Mouse (Mus musculus) testis, adult 2 months (tissue): ENCODE data around the gene Gja5. TPM values are rescaled to one million over a fixed set of nuclear protein-coding genes. Genes with fewer than 3 reads are reported as not detected.
A peak's percentile ranks its signal among the peaks of the same experiment; 100 is the strongest.

Source experiments
- H3K27ac ChIP-seq: fragments of 200-500 bp; 2 replicates; pipeline ENCODE4 v1.5.1; 2012; ENCODE audit warnings: low read depth, low read length; ENCODE audit not compliant: control insufficient read depth, insufficient read depth
- H3K27me3 ChIP-seq: fragments of 200-500 bp; 2 replicates; pipeline ENCODE4 v1.6.1; 2012; ENCODE audit warnings: mild to moderate bottlenecking, low read length, moderate library complexity; ENCODE audit not compliant: control insufficient read depth, insufficient read depth
- H3K36me3 ChIP-seq: fragments of 200-500 bp; 2 replicates; pipeline ENCODE4 v1.6.1; 2012; ENCODE audit warnings: mild to moderate bottlenecking, low read length; ENCODE audit not compliant: control insufficient read depth, insufficient read depth
- H3K4me1 ChIP-seq: fragments of 200-500 bp; 2 replicates; pipeline ENCODE4 v1.6.1; 2012; ENCODE audit warnings: low read length; ENCODE audit not compliant: control insufficient read depth, insufficient read depth
- H3K4me3 ChIP-seq: fragments of 200-500 bp; 2 replicates; pipeline ENCODE4 v1.5.1; 2012; ENCODE audit warnings: low read depth, mild to moderate bottlenecking, low read length, moderate library complexity, mixed read lengths; ENCODE audit not compliant: control insufficient read depth
- CTCF ChIP-seq: fragments of 200-500 bp; IDR thresholded peaks from 2 replicates; pipeline ENCODE4 v1.5.1; 2012; ENCODE audit warnings: low read depth, mild to moderate bottlenecking, inconsistent platforms, low read length, moderate library complexity; ENCODE audit not compliant: control insufficient read depth, insufficient read depth, insufficient replicate concordance
- POLR2A ChIP-seq: fragments of 200-500 bp; IDR thresholded peaks from 2 replicates; pipeline ENCODE4 v1.6.1; 2012; ENCODE audit warnings: low read depth, mild to moderate bottlenecking, inconsistent platforms, low read length, moderate library complexity; ENCODE audit not compliant: control insufficient read depth
- polyA plus RNA-seq: library from polyadenylated mRNA; depleted of rRNA; stranded (reverse); fragments of >200 nt; gene quantifications from 2 replicates; pipeline ENCODE4 v1.2.3, GENCODE M21; 2012

Gene Gja5
- polyA plus RNA-seq, 1 experiment = 0.26 TPM

DNA sequence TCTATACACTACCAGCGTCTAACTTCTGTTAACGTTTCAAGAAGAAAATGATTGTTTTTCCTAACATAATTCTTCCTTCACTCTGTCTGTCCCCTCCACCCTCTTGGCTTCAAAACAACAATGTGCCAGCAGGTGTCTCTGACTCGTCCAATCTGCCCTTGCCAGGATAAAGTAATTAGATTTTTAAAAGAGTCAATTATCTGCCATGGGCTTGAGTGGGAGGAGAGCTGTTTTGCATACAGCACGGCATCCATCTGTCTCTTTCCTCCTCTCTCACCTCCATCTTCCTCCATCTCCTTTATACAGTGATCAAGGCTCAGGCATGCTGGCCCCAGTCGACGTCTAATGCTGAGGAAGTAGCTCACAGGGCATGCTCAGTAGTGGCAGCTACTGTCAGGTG is 132.6 kb downstream of the Gja5 start:
- Histone ChIP-seq H3K4me1 (no peaks in the 10 kb centered on the region), H3K36me3 (no peaks in the 10 kb centered on the region), H3K27me3 (no peaks in the 10 kb centered on the region)

DNA sequence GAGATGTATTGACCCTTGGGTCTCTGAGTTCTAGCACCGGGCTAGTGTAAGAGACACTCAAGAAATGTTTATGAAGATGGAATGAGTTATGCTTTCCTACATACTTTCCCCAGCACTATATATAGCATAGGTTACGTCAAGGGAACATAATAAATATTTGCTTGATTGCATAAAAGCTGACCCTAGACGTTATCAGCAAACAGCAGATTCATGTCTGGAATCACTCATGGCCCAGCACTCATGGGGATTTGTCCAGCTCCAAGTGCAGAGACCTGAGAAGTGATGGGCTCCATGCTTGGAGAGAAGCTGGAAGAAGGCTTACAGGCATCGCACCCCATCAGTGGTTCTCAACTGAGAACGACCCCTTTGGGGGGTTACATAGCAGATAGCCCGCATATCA is 135.2 kb downstream of the Gja5 start:
- Histone ChIP-seq H3K4me1 (no peaks in the 10 kb centered on the region), H3K27me3 (no peaks in the 10 kb centered on the region), H3K4me3 (no peak overlapping the region), H3K36me3 (no peaks in the 10 kb centered on the region), H3K27ac (no peak overlapping the region)
- TF ChIP-seq CTCF (no peak), POLR2A (no peak)

More for the DNA sequence above, 132.6 kb downstream of the Gja5 start:
- no peak for TF ChIP-seq POLR2A
- no peak for TF ChIP-seq CTCF
- no peak overlapping the region for H3K27ac ChIP-seq
- no peak overlapping the region for H3K4me3 ChIP-seq

DNA sequence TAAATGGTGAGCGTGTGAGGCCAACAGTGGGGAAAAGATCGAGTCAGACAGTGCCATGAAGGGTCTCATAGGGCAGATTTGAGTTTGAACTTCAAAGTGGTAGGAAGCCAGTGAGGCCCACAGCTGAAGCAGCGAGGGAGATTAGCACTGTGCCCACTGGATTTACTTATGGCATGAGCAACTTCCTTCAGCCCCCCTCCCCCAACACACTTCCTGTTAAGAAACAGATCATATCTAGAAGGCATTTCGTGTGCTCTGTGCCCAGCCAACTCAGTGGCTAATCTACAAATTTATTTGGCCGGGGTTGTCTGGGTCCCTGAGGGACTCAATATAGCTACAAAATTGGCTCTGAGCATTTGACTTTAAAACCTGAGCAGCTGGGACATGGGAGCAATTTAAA is 139.7 kb downstream of the Gja5 start:
- H3K4me1 ChIP-seq = no peaks in the 10 kb centered on the region
- H3K27me3 ChIP-seq = no peaks in the 10 kb centered on the region
- no peak overlapping the region for H3K4me3 ChIP-seq
- no peaks in the 10 kb centered on the region for H3K36me3 ChIP-seq
- TF ChIP-seq CTCF (no peak), POLR2A (no peak)
- H3K27ac ChIP-seq = no peak overlapping the region

DNA sequence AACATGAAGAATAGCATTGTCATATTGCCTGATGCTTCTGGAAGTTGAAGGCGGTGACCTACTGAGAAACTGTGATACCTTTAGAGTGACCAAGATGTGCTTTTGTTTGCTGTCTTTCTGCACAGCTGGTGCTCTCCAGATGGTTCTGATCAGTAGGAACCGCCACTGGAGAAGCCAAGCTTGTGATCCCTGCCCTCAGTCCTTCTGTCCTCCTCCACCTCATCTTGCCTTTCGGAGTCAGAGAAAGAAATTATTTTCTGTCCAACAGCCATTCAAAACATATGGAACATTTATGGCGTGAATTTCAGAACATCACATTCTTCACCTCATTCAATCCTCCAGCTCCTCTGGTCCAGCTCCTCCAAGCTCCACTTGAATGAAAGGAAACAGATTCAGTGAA is 143.3 kb downstream of the Gja5 start:
- TF ChIP-seq CTCF (no peak), POLR2A (no peak)

DNA sequence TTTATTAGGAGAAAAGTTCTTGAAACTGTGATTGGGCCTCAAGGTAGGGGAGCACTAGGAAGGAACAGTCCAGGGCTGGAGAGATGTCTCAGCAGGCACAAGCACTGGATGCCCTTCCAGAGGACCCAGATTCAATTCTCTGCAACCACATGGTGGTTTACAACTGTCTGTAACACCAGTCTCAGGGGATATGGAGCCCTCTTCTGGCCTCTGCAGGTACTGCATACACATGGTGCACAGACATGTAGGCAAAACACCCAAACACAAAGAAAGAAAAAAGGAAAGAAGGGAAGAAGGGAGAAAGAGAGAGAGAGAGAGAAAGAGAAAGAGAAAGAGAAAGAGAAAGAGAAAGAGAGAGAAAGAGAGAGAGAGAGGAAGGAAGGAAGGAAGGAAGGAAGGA is 143.9 kb downstream of the Gja5 start:
- TF ChIP-seq CTCF (peak; percentile 42; the same call in 1 of the 2 replicates), POLR2A (no peak)
- H3K36me3 ChIP-seq = no peaks in the 10 kb centered on the region
- no peak overlapping the region for H3K4me3 ChIP-seq

More for the DNA sequence above, 143.3 kb downstream of the Gja5 start:
- H3K27ac ChIP-seq = no peak overlapping the region
- no peak overlapping the region for H3K4me3 ChIP-seq
- no peaks in the 10 kb centered on the region for H3K27me3 ChIP-seq
- no peaks in the 10 kb centered on the region; the same call in none of the 2 replicates for H3K4me1 ChIP-seq
- H3K36me3 ChIP-seq = no peaks in the 10 kb centered on the region

DNA sequence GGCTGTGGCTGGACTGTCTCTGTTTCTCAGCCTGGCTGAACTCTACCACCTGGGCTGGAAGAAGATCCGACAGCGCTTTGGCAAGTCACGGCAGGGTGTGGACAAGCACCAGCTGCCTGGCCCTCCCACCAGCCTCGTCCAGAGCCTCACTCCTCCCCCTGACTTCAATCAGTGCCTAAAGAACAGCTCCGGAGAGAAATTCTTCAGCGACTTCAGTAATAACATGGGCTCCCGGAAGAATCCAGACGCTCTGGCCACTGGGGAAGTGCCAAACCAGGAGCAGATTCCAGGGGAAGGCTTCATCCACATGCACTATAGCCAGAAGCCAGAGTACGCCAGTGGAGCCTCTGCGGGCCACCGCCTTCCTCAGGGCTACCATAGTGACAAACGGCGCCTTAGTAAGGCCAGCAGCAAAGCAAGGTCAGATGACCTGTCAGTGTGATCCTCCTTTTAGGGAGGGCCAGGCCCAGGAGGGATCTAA is 146.8 kb downstream of the Gja5 start:
- TF ChIP-seq POLR2A = no peak
- no peak for TF ChIP-seq CTCF
- no peaks in the 10 kb centered on the region; the same call in none of the 2 replicates for H3K4me1 ChIP-seq
- no peak overlapping the region for H3K4me3 ChIP-seq
- H3K36me3 ChIP-seq = no peaks in the 10 kb centered on the region
- no peak overlapping the region for H3K27ac ChIP-seq
- H3K27me3 ChIP-seq = no peaks in the 10 kb centered on the region

More for the DNA sequence above, 143.9 kb downstream of the Gja5 start:
- Histone ChIP-seq H3K27me3 (no peaks in the 10 kb centered on the region), H3K27ac (no peak overlapping the region), H3K4me1 (no peaks in the 10 kb centered on the region; the same call in none of the 2 replicates)

DNA sequence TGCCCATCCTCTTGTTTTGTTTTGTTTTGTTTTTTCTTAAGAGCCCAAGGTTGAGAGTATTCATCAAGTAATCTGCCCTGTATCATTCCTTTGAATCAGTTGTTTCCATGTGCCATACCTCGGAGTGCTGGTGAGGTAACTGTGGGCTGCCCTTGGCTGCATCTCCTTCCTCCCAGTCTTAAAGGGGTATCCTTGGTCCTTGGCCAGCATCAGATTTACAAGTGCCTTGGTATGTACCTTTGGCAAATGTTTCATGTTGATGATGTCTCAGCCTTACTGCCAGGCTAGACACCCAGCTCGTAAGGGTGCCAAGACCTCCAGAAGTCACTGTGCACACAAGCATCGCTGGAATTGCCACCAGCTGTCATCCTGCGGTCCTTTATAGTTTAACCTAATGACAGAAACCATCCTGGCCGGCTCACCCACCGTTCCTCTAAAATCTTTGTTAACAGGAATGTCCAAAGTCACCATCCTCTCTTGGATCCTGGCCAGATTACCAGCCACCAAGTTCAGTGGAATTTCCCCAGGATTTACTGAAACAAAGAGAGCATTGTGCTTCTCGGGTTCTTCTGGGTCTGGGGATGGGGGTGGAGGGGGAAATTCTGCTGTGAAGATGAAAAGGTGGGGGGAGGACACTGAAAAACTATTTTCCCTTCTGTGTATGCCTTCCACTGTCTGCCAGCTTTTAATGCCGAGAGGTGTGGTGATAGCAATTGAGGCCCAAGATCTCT is 147.7 kb downstream of the Gja5 start:
- no peaks in the 10 kb centered on the region; the same call in none of the 2 replicates for H3K4me1 ChIP-seq
- no peaks in the 10 kb centered on the region for H3K36me3 ChIP-seq
- H3K27me3 ChIP-seq = no peaks in the 10 kb centered on the region
- TF ChIP-seq POLR2A (no peak), CTCF (no peak)
- H3K4me3 ChIP-seq = no peak overlapping the region
- H3K27ac ChIP-seq = no peak overlapping the region
